Comparison of ENCODE assay signal across 13 mouse cellular contexts in genomic region chr5:64595220-64595619, GRCm38 (mm10).
DNase-seq lines count a peak whose midpoint lies in the region; ATAC-seq and TF ChIP-seq lines count a peak whose summit lies in the region.
"Had no signal": no experiment of that assay in that cellular context is flagged by ENCODE, and none has a peak within 500 bp of the region (broad histone marks: within the 10 kb centered on the region; RNA-seq: fewer than 3 reads in every experiment).

No protein-coding gene starts in this region.

- H3K36me3 ChIP-seq in midbrain, embryonic 10.5 days: no peaks in the 10 kb centered on the region
- H3K36me3 ChIP-seq in midbrain, postnatal 0 days (ENCODE audit: insufficient read depth, low read length): no peaks in the 10 kb centered on the region
- no peaks in the 10 kb centered on the region for H3K36me3 ChIP-seq in hindbrain, embryonic 10.5 days
- no peaks in the 10 kb centered on the region for H3K36me3 ChIP-seq in limb, embryonic 13.5 days
- H3K36me3 ChIP-seq: hindbrain, embryonic 15.5 days; kidney, embryonic 15.5 days; stomach, embryonic 15.5 days had no signal

- no peak for TF ChIP-seq CTCF in gastrocnemius, adult 2 months (IDR thresholded peaks at IDR 0.05)
- no peak for TF ChIP-seq CTCF in midbrain, postnatal 0 days (IDR thresholded peaks at IDR 0.05)

- no peak overlapping the region for H3K9ac ChIP-seq in midbrain, postnatal 0 days (replicated peaks; ENCODE audit: low read length, poor library complexity, severe bottlenecking)
- no peak overlapping the region for H3K9ac ChIP-seq in limb, embryonic 13.5 days
- H3K9ac ChIP-seq: hindbrain, embryonic 15.5 days; kidney, embryonic 15.5 days; stomach, embryonic 15.5 days had no signal

- intact Hi-C loops in gastrocnemius, adult 2 months (cut with DNase I): loop anchor here (5.0 to 10.0 kb wide), 2 partner anchors 207 to 210 kb away; partner anchors contain the start of gene Klf3

- H3K9me3 ChIP-seq in midbrain, embryonic 10.5 days (replicated peaks): 0 out of 2 replicates have a peak, but pooled peaks cover 2% of the 10 kb centered on the region
- no peaks in the 10 kb centered on the region for H3K9me3 ChIP-seq in midbrain, postnatal 0 days (ENCODE audit: low read length)
- no peaks in the 10 kb centered on the region for H3K9me3 ChIP-seq in hindbrain, embryonic 10.5 days
- H3K9me3 ChIP-seq in limb, embryonic 13.5 days: no peaks in the 10 kb centered on the region
- H3K9me3 ChIP-seq: hindbrain, embryonic 15.5 days; kidney, embryonic 15.5 days; stomach, embryonic 15.5 days had no signal

- 73% methylated on average over 3 of the region's 3 CpGs for WGBS in midbrain, embryonic 10.5 days
- 39% methylated on average over 3 of the region's 3 CpGs for WGBS in midbrain, postnatal 0 days
- WGBS in hindbrain, embryonic 10.5 days: 72% methylated on average over 3 of the region's 3 CpGs
- WGBS in limb, embryonic 13.5 days: 28% methylated on average over 3 of the region's 3 CpGs

- ATAC-seq in midbrain, postnatal 0 days (ENCODE audit: low FRiP score): no peak
- no peak for ATAC-seq in limb, embryonic 13.5 days (ENCODE audit: low FRiP score, low read depth)

- H3K4me3 ChIP-seq in gastrocnemius, adult 2 months: no peak overlapping the region
- no peak overlapping the region for H3K4me3 ChIP-seq in midbrain, embryonic 10.5 days
- H3K4me3 ChIP-seq in midbrain, postnatal 0 days (ENCODE audit: low read depth, low read length): no peak overlapping the region
- H3K4me3 ChIP-seq in hindbrain, embryonic 10.5 days: no peak overlapping the region
- H3K4me3 ChIP-seq in limb, embryonic 13.5 days: no peak overlapping the region
- H3K4me3 ChIP-seq: hindbrain, embryonic 15.5 days; kidney, embryonic 15.5 days; stomach, embryonic 15.5 days had no signal

- peaks cover 45% of the 10 kb centered on the region for H3K4me1 ChIP-seq in midbrain, embryonic 10.5 days
- H3K4me1 ChIP-seq in midbrain, postnatal 0 days (ENCODE audit: insufficient read depth, low read length): no peaks in the 10 kb centered on the region
- H3K4me1 ChIP-seq in hindbrain, embryonic 10.5 days (replicated peaks): peaks cover 53% of the 10 kb centered on the region
- H3K4me1 ChIP-seq in limb, embryonic 13.5 days: peaks cover 43% of the 10 kb centered on the region

- peak; percentile 29 for DNase-seq in gastrocnemius, adult 2 months
- DNase-seq in gastrocnemius, adult 18-20 months (ENCODE audit: low spot score): no peak
- no peak for DNase-seq in midbrain, embryonic 10.5 days (ENCODE audit: low spot score)
- DNase-seq in midbrain, postnatal 0 days (ENCODE audit: low spot score): no peak
- DNase-seq in hindbrain, embryonic 10.5 days (ENCODE audit: low spot score): no peak
- DNase-seq in adrenal gland, adult 18-20 months (ENCODE audit: low spot score in 2 of 2): no peak
- no peak for DNase-seq in left cerebral cortex, adult 9 months (ENCODE audit: low spot score in 2 of 2)
- DNase-seq: cerebellum, adult 2 months; heart, adult 18-20 months had no signal

- peak overlapping the region; percentile 73 for H3K27ac ChIP-seq in gastrocnemius, adult 2 months
- H3K27ac ChIP-seq in midbrain, embryonic 10.5 days (replicated peaks): 0 out of 2 replicates have a peak overlapping the region, but pooled peaks have one; percentile 15
- H3K27ac ChIP-seq in midbrain, postnatal 0 days (ENCODE audit: low read depth, low read length): no peak overlapping the region
- H3K27ac ChIP-seq in hindbrain, embryonic 10.5 days: peak overlapping the region; percentile 24
- peak overlapping the region; percentile 79 for H3K27ac ChIP-seq in limb, embryonic 13.5 days
- H3K27ac ChIP-seq: hindbrain, embryonic 15.5 days; kidney, embryonic 15.5 days; stomach, embryonic 15.5 days had no signal

- H3K27me3 ChIP-seq in midbrain, embryonic 10.5 days (ENCODE audit: low read depth, poor library complexity, severe bottlenecking): no peaks in the 10 kb centered on the region
- H3K27me3 ChIP-seq in midbrain, postnatal 0 days (ENCODE audit: insufficient read depth, low read length): no peaks in the 10 kb centered on the region
- H3K27me3 ChIP-seq in hindbrain, embryonic 10.5 days (ENCODE audit: insufficient read depth, poor library complexity, severe bottlenecking): no peaks in the 10 kb centered on the region
- no peaks in the 10 kb centered on the region for H3K27me3 ChIP-seq in limb, embryonic 13.5 days
- H3K27me3 ChIP-seq: hindbrain, embryonic 15.5 days; kidney, embryonic 15.5 days; stomach, embryonic 15.5 days had no signal

- no peak overlapping the region for H3K4me2 ChIP-seq in midbrain, postnatal 0 days (ENCODE audit: low read depth, low read length, poor library complexity, severe bottlenecking)
- H3K4me2 ChIP-seq in limb, embryonic 13.5 days (replicated peaks): peak overlapping the region; percentile 25; the same call in 1 of the 2 replicates
- H3K4me2 ChIP-seq: hindbrain, embryonic 15.5 days; kidney, embryonic 15.5 days; stomach, embryonic 15.5 days had no signal
